Mouse (Mus musculus) G1E-ER4 (cell line): ENCODE results near the gene Slc52a3. TPM values are rescaled to one million over a fixed set of nuclear protein-coding genes. Genes with fewer than 3 reads are reported as not detected.

Experiments
- GATA1 ChIP-seq: IDR thresholded peaks from one replicate; pipeline ENCODE4 v1.8.0; 2012; ENCODE audit warnings: low read length, inconsistent platforms
- polyA plus RNA-seq: library from polyadenylated mRNA; stranded (reverse); fragments of >175 nt; gene quantifications from 2 replicates; pipeline ENCODE4 v1.2.3, GENCODE M21; 2012

Slc52a3 gene
- not detected in 2 replicates for polyA plus RNA-seq

DNA sequence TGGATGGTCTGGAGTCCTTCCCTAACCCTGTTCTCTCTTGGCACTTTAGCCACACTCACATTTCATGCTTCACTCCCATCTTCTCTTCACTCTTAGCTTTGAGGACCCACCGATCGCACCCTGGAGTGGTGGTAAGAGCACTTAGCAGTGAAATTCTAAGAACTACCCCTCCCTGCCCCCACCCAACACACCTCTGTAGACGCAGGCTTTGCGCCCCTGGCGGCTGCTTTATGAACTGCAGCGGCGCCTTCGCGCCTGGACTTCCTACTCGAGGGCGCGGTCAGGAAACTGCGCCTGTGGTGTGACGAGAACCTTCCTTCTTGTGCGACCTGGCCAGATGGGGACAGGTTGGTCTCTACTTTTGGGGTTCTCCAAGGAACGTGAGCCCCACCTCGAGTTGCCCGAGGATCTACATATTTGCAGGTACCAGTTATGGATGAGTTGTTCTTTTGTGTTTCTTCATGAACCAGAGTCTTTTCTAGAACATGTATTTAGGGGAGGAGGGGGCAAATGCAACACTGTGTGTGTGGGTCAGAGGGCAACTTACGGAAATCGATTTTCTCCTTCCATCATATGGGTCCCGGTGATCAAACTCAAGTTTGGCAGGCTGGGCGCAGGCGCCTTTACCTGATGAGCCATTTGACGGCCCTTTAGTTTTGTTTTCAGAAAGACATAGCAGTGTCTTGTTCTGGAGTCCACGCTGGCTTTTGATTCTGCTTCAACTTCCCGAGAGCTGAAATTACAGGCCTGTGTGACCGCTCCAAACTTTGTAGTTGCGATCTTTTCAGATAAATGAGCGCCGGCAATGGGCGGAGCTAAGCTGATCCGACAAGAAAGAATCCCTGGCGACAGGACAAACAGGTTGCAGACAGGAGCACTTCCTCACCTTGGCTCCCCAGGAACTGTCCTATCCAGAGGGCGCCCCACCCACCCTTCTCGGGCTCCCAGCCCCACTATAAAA, at the start of gene Slc52a3:
Gene Slc52a3 (plus strand): TSS at position 283 of the 961 bp plus-strand sequence.
- no peak for TF ChIP-seq GATA1

DNA sequence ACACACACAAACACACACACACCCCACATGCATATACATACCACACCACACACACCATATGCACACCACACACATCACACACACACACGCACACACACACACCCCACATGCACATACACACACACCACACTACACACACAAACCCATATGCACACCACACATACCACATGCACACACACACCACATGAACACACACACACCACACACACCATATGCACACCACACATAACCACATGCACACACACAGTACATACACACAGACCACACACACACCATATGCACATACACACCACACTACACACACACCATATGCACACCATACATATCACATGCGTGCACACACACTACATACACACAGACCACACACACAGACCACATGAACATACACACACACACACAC, 48.7 kb upstream of the Slc52a3 start:
- TF ChIP-seq GATA1 = no peak

DNA sequence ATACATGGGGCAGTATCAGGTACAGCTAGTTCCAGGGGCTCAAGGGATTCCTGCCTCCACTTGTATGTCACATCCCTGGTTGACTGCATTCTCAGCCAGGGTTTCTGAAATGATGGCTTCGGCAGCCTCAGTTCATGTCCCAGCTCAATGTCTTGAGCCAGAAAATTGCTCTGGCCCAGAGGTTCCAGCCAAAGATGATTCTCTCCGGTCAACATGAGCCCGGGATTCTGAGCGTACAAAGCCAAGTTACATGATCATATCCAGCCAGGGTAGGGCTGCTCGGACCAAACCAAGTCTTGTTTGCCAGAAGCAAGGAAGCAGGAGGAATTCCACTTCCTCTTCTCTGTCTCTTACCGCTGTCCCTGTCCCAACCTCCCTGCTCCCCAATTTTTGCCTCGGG, 48.0 kb upstream of the Slc52a3 start:
- TF ChIP-seq GATA1 = no peak

DNA sequence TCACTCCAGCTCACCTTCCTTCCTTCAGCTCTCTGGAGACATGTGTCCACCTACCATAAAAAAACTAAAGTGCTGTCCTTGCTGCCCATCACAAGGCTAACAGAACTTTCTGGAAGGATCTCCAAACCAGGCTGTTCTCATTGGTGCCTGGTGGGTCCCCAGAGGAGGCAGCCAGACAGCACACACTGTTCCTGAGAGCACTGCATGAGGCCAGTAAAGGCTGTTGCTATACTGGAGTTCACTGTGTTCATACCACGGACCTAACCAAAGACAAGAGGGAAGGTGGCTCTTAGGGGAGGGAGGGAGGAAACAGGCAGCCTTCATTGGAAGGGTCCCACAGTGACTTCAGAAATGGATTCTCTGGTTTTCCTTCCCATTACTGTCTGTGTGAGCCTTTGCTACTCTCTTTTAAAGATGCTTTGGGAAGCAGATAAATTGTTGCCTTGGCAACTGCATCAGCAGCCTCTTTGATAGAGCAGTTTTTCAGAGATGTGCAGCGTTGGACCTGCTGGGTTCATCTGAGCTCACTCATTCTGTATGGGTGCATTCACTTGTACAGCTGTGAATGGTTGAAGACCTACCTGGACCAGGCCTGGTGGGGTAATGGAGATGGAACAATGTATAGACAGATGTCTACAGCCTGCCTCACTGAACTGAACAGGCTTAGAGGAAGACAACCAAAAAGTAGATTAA, 47.1 kb upstream of the Slc52a3 start:
- TF ChIP-seq GATA1 = no peak

GRCm38 (mm10) chr2:151953665-151954064, 42.6 kb upstream of the Slc52a3 start:
- TF ChIP-seq GATA1 = no peak

DNA sequence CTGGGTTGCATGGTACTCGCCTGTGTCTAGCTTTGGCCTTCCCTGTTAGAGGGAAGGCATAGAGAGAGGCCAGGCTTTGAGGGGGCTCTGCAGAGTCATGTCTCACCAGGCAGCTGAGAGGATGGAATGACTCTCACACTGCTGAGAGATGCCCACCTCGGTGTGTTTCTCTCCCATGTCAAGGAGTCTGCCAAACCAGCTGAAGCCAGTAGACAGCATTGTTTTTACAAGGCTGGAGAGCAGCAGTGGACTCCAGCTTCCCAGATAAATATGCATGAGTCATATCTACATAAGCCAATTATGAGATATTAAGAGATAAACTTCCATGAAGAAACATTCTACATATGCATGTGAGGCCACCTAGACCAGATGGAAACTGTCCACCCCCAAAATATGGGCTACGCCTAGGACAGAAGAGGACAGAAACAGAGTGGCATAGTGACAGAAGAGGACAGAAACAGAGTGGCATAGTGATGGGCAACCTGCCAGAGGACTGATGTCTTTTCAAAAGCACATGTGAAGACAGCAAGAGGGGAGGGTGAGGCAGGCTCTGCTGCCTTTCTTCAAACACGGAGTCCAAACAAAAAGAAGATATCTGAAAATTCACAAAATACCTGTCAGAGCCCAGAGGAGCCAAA, 39.7 kb upstream of the Slc52a3 start:
- TF ChIP-seq GATA1 = no peak

DNA sequence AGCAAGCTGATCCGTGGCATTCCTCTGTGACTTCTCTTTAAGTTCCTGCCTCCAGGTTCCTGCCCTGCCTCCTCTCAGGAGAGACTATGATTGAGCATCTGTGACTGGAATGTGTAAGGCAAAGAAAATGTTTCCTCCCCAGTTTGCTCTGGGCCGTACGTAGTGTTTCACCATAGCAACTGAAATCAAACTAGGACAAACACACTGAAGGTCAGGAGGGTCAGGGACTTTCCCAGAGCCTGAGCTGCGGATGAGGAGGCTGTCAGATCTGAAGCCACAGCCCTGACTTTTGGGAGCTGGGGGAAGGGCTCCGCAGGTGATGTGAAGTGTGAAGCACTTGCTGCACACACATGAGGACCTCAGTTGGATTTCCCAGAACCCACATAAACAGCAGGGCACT, 37.0 kb upstream of the Slc52a3 start:
- no peak for TF ChIP-seq GATA1

DNA sequence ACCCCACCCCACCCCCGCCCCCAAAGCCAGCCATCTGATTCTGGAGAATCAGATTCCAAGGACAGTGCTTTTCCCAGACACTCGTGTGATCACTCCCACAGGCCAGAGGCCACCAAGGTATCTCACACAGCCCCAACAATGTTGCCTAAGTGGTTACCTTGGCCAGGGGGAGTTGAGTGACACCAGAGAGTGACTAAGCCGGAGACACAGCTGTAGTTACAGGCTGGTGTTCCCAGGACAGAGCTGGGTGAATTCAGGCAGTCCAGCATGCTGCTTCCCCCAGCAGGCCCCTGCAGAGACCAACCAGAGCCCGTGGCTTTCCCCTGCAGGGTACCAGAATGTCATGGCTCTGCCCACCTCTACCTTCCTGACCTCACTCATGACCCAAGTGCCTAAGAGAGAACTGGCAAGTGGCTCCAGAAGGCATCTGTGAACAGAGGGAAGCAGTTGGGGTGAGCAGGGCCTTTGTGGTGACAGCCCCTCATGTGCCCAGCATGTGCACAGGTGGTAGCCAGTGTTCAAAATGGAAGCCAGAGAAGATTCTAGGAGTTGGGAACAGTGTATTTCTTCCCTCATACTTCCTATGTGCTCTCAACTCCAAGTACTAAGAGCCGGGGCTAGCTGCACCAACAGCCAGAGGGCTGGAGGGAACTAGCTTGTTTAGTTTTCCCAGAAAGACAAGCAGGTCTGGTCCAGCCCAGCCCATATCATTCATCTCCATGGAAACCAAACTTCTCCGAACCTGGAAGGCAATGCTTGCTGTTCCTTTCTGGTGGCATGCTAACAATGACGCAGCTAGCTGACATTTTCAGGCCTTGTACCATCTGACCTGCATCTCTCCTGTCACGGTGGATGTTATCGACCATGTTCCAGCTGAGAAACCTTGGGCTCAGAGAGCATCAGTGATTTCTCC, 34.8 kb upstream of the Slc52a3 start:
- no peak for TF ChIP-seq GATA1

GRCm38 (mm10) chr2:151962474-151962873, 33.8 kb upstream of the Slc52a3 start:
- TF ChIP-seq GATA1 = no peak

- no peak for TF ChIP-seq GATA1
Observed at GRCm38 (mm10) chr2:151963319-151963718, 33.0 kb upstream of the Slc52a3 start.

DNA sequence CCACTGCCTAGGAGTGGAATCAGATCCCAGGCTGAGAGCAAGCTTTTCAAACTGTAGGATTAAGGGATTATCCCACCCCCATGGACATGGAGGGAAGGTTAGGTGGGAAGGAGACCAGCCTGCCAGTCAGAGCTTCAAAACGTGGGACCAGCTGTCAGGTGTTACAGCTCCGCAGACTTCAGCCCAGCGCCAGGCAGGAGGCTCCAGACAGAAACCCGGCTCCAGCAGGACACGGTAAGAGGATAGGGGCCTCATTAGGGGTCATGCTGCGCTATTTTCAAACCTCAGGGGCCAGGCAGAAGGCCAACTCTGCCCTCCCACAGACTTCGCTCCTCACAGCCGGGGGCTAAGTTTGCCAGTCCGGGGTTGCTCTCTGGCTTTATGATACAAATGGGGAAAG, 32.3 kb upstream of the Slc52a3 start:
- TF ChIP-seq GATA1 = no peak

DNA sequence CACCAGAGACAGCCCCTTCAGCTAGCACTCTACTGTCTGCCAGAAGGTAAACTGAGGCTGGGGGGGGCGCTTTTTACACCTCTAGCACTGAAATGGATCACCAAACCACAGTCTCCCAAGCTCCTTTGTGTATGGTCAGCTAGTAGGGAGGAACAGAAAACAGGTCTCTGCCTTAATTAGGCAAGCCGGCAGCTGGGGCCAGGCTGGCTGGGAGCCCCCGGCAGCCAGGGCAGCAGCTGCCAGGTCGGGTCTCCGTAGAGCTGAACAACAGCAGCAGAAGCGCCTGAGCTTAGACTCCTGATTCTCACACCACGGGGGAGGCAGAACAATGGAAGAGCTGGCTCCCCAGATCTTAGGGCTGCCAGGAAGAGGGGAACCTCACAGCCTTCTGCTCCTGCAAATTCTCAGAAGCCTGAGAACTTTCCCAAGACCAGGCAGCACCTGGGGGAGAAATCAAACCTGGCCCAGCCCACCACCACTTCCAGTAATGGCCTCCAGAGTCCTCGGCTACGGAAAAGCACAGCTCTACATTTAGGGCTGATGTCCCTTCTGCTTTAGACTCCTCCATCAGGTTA, 29.0 kb upstream of the Slc52a3 start:
- no peak for TF ChIP-seq GATA1

DNA sequence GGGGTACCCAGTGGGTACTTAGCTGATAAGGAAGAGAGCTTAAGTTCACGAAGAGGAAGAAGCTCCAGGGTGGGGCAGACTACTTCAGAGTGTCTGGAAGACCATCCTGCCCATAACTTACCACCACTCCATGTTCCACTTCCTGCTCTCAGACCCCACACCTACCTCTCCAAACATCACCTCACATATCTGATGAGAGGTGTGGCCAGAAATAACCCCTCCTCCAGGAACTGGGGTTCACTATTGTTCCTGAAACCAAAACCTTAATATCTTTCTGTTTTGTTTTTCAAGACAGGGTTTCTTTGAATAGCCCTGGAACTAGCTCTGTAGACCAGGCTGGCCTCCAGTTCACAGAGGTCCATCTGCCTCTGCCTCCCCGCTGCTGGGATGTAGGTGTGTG, 28.5 kb upstream of the Slc52a3 start:
- no peak for TF ChIP-seq GATA1

- TF ChIP-seq GATA1 = no peak
Observed at GRCm38 (mm10) chr2:151968451-151968850, 27.9 kb upstream of the Slc52a3 start.

DNA sequence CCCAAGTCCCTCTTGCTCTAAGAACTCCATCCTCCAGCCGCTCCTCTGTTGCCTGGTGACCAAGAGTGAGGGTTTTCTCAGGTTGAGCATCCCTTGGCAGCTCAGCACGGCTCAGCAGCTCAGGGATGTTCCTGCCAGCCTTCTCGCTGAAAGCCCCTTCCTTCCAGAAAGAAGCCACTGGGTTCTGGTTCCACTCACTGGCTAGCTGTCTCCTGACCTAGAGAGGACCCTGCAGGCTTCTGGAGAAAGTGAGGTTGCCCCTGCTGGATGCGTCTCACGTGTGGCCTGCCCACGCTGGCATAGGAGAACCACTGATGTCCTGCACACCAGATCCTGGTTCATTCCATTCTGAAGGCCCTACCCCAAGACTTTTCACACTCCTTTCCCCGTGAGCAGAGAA, 27.3 kb upstream of the Slc52a3 start:
- TF ChIP-seq GATA1 = no peak
